Mouse (Mus musculus) embryonic fibroblast, embryonic 13.5 days (primary cell): ENCODE data around the gene Wasl.

ENCODE experiments used
- CTCF ChIP-seq: IDR thresholded peaks from 2 replicates; pipeline ENCODE4 v1.5.1; 2011; ENCODE audit warnings: mild to moderate bottlenecking, control low read depth, low read length, moderate library complexity, borderline replicate concordance; ENCODE audit not compliant: insufficient read depth
- POLR2A ChIP-seq: IDR thresholded peaks from 2 replicates; pipeline ENCODE4 v1.6.1; 2011; ENCODE audit warnings: low read depth, mild to moderate bottlenecking, control low read depth, low read length, moderate library complexity

DNA sequence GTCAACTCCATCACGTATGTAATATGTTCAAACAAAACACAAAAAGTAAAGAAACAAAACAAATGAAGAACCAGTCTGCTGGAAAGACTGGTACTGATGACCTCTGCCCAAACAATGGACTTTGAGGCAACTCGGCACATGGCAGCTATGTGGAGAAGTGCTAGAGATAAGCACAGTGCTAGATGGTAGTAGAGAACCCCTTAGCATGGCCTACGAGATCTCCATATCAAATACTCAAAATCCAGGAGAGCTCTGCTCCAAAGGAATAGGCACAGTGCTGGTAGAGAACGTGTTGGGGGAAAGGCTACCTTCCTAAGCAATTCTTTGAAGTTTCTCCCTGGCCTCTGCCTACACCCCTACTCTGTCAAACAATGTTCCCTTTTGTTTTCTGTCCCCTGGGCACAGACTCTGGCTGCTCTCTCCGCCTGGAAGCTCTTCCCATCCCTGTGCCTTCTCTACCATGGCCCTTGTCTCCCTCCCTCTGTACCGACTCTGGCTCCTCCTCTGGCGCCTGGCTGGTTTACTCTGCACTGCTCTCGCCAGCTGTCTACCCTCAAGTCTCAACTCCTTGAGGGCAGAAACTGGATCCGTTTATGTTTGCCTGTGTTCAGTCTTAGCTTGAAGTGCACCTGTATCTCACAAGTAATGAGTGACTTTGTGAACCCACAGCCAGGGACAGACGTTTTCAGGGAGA is 73.1 kb downstream of the Wasl start:
- TF ChIP-seq CTCF (no peak), POLR2A (no peak)
